Mouse (Mus musculus): Measurements from ENCODE around the gene Zfp94. TPM values are rescaled to one million over a fixed set of nuclear protein-coding genes. Genes with fewer than 3 reads are reported as not detected.
"Not testable (repeated sequence)": the region's sequence is repeated elsewhere in the genome, so short reads cannot be mapped to it uniquely, and the experiment has no call there.

Gene Zfp94
- total RNA-seq, 2 experiments from 2014 or later = 3.1 to 4.0 TPM

DNA sequence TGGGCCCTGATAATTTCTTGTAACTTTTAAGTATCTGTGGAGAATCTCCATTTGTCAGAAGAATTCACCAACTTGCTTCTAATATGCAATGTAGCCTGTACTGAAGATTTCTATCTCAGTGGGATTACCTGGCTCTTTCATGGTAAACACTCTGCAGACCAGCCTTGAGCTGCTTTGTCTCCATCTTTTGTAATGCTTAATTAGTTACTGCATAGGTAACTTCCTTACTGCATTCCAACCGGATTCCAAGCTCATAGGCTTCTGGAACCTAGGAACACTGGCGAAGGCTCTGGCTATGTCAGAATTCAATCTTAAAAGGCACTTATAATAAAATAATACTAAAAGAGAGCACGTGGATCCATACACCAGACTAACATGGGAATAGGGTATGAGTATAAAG is 37.7 kb downstream of the Zfp94 start:
- DNase-seq = not testable (repeated sequence)

DNA sequence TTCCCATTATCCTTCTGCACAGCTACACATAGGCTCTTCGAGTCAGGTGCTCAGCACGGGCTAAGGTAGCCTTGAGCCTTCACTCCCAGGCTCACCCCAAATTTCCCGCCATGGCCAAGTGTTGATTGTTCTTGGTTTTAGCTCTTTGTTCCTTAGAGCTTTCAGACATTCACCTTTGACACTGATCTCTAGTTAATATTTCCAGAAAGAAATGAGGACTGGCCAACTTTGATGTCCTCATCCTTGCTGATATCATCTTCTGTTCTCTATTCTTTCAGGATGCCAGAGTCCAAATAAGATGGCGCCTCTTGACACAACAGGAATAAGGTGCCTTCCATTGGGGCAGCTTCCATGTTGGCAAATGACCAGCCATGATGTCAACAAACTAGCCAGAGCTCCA is 42.0 kb downstream of the Zfp94 start:
- no peak for DNase-seq

DNA sequence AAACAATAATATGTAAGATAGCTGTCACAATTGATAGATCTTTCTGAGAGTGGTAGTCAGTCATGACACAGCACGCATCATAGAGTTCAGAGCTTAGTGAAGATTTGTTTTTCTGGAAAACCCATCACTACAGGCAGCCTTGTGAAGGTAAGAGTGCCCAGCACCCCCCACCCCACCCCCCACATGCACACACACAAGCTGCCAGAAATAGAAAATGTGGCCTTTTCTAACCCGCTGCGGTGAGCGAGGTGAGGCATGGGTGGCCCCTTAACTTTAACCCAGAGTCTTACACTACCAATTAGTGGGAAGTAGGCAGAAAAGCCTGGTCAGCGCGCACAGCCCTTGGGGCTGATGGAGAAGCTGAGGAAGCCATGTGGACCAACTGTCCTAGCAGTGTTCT is 45.3 kb downstream of the Zfp94 start:
- DNase-seq = no peak

DNA sequence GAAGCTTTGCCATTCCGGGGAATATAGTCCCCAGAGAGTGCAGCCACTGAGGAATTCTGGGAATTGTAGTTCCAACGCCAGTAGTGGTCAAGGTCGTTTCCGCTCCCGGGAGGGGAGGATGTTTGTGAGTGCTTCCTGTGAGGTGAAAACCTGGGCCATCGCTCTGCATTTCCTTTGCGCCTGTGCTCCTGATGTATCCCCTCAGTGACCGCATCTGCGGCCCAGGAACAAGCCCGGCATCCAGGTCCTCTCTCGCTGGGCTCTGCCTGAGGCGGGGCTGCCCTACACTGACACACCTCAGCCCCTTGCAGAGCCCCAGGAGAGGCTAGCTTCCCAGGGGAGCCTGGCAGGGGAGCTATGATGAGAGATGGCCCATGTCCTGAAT is 46.2 kb downstream of the Zfp94 start, which contains the start of gene Zfp93:
Gene Zfp93 (plus strand): TSS at position 133 of the 385 bp plus-strand sequence.
- peak; percentile 82 to 84 for DNase-seq

DNA sequence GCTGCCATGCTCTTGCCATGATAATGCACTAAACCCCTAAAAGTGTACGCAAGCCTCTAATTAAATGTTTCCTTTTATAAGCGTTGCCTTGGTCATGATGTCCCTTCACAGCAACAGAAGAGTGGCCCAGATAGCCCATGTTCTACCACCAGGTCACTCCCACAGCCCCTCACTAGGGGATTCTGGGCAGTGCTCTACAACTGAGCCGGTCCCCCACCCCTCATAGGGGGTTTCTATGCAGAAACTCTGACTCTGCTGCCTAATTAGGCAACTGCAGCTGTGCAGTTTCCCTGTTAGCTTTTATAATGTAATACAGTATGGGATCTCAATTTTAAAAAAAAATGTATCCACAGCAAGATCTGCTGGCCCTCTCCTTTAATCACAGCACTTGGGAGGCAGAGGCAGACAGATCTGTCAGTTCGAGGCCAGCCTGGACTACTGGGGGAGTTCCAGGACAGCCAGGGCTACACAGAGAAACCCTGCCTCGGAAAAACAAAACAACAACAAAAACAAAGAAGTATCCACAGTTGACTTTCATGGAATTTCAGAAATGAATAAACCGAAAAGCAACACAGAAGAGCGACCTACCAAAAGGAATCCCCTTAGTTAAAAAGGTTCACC is 46.7 kb downstream of the Zfp94 start:
- DNase-seq = no peak

DNA sequence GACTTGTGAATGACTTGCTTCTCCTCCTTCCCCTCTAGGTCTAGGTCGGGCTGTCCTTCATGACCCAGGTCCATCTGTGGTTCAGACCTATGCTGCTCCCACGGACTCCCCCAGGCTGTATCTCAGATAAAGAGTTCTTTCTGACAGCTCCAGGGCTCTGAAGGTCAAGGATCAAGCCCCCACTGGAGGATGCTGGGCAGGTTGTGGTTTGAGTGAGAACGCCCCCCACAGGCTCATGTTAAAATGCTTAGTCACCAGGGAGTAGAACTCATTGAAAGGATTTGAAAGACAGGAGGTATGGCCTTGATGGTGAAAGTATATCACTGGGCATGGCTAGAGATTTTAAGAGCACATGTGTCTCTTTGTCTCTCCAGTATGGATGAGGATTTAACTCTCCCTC is 47.2 kb downstream of the Zfp94 start:
- no peak for DNase-seq

DNA sequence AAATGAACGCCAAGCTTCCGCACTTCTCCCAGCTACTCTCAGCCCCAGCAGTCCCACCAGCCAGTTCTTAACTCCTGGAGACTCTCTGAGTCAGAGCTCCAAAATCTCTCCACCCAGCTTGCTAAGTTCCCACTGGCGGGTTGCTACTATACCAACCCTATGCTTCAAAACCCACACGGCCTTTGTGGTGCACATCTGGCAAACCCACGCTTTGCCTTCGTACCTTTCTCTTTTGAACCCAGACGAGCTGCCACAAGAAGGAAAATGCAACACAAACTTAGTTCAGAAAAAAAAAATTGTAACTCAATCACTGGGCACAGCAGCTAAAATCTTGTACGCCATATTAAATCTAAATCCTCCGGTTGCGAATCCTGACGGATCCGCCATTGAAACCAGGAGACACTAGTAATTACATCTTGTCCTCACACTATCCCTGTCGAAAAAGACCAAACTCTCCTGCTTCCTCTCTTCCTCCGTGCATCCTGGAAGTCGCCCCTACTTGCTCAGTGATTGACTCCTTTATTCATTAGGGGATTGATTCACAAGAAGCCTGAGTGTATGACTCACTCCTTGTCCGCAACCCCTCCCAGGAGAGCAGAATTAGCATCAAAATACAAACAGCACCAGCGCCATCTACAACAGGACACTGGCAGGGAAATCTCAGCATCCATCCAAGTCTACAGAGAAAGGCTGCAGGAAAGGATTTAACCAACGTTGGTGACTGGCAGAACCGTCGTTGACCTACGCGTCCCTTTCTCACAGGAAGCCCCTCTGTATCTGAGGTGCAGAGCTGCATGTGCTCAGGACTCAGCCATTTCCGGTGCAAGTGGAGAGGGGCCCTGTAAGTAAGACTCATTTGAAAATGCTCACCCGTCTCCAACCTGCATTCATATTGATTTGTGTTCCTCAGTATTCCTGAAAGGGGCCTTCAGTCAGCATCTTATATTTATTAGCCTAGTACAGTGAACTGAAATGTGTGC is 48.0 kb downstream of the Zfp94 start:
- no peak for DNase-seq

DNA sequence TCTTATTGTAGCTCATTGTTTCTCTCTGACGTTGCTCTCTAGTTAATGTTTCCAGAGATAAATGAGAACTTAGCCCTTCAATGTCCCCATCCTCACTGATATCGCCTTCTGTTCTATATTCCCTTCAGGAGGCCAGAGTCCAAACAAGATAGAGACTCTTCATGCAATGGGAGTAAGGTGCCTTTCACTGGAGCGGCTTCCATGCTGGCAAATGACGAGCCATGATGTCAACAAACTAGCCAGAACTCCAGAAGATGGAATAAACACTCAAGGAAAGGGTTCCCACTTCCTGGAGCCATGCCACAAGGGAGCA is 56.5 kb downstream of the Zfp94 start:
- no peak for DNase-seq

DNA sequence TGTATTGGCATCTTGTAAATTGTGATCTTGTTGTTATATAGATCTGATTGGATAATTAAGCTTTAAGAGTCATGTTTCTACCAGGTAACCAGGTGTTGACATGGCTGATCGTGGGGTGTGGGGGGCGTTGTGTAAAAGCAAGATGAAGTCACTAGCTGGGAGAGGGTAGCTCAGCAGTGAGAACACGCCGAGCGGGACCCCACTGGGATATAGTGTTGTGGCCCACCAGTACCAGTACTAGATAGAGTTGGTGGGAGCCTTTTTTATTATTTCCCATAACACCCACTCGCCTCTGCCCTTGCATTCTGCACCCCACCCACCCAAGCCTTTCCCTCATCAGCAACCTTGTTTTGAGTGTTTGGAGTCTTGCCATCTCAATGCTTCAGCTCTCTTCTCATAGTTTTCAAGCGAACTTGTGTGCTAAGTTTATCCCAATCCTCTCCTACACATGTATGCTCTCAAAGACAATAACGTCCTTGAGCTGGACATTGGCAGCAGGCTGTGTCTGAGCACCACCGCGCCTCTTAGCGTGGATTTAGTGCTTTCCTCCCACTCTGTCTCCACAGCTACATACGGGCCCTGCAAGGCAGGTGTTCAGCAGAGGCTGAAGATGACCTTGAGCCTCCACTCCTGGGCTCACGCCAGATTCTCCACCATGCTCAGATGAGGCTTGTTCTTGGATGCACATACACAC is 57.0 kb downstream of the Zfp94 start:
- no peak for DNase-seq

DNA sequence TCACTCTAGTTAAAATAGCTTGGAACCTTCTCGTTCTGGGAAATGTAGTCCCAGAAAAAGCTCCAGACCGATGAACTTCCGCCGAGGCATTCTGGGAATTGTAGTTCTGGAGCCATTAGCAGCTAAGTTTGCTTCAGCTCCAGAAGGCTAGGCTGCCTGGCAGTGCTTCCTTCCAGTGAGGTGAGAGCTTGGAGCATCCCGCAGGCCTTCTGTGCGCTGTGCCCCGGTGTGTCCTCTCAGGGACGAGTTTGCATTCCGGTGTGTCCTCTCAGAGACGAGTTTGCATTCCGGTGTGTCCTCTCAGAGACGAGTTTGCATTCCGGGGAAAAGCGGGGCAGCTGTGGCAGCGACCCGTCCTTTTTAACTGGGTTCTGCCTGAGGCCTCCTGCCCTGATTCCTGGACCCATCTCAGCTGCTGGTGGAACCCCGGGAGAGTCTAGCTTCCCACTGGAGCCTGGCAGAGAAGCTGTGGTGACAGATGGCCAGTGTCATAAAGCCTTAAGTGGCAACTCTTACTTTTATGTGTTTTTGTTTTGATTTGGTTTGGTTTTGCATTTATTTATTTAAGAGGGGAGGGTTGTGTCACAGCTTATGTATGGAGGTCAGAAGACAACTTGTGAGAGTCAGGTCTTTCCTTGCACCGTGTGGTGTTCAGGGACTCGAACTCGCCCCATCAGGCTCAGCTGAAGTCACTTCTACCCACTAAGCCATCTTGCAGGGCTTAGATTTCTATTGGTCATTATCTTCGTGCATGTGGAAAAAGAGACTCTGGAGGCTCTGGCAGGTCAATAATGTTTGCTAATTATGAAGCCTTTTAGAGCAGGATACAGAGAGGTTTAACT is 61.6 kb downstream of the Zfp94 start, which contains the start of gene Zfp108:
Gene Zfp108 (plus strand): TSS at position 162 of the 842 bp plus-strand sequence.
- DNase-seq = peak; percentile 83 to 88

DNA sequence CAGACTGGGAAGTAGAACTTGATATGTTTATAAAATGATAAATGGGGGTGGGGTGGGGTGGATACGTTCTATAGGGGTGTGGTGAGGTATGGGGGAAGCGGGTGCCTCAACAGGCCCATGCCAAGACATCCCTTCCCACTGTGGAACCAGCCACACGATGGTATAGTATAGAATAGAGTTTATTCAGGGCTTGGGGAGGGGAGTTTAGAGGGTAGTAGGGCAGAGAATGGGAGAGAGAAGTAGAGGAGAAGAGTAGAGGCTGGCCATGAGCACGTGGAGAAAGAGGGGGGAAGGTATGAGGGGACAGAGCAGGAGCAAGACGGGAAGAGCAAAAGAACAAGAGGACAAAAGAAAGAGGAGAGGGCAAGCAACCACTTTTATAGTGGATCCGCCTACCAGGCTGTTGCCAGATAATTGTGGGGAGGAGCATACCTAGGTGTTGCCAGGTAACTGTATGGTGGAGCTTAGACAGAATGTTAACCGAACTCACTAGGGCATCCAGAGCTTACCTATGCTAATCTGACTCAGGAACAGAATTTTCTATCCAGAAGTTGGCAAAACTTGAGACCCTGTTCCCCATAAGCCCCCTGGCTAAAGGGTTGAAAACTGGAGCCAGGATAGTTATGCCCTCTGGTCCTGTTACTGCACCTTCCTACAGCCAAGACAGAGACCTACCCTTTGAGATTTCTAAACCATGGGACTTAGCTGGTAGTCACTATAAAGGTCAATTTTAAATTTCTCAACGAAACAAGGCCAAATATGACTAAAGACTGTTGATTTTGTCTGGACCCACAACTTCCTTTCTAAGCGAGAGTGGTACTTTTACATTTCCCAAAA is 62.5 kb downstream of the Zfp94 start:
- DNase-seq = no peak

Small RNA genes within 50 kb of the gene (microRNA-seq; reads per million reads assigned to microRNA genes)
- gene Gm27592 = not detected

Other genes starting within 250 kb of the Zfp94 start
- 10 to 100 TPM; 23.3 to 26.3 TPM for gene Zfp180, start 234.7 kb downstream of the Zfp94 start, total RNA-seq (2021)
- gene Zfp112, start 204.4 kb downstream of the Zfp94 start, total RNA-seq (2021) = 1 to 10 TPM; 2.8 to 3.4 TPM
- 1 to 10 TPM; 8.8 TPM for gene Zfp235, start 182.5 kb downstream of the Zfp94 start, total RNA-seq (2021)
- under 1 TPM; 0.20 to 0.70 TPM for gene Zfp114, start 141.6 kb downstream of the Zfp94 start, total RNA-seq (2021)
- gene Zfp111, start 105.2 kb downstream of the Zfp94 start, total RNA-seq (2021) = 1 to 10 TPM; 8.1 to 9.9 TPM
- 1 to 10 TPM; 3.4 to 3.8 TPM for gene Zfp109, start 79.1 kb downstream of the Zfp94 start, total RNA-seq (2021)
- gene Zfp108, start 61.9 kb downstream of the Zfp94 start, total RNA-seq (2021) = 1 to 10 TPM; 2.0 to 2.1 TPM
- 1 to 10 TPM; 4.7 to 5.2 TPM for gene Zfp93, start 46.2 kb downstream of the Zfp94 start, total RNA-seq (2021)
- gene Zfp61, start 15.4 kb downstream of the Zfp94 start, total RNA-seq (2021) = 10 to 100 TPM in 1 of 2 experiments, 1 to 10 TPM in 1; 8.8 to 10.3 TPM
- under 1 TPM; 0.36 to 0.56 TPM for gene Tescl, start 17.3 kb upstream of the Zfp94 start, total RNA-seq (2021)
- not detected for gene Lypd5, start 32.5 kb upstream of the Zfp94 start, total RNA-seq (2021)
- gene Kcnn4, start 53.6 kb upstream of the Zfp94 start, total RNA-seq (2021) = 1 to 10 TPM in 1 of 2 experiments, under 1 TPM in 1; 0.79 to 1.3 TPM
- gene Smg9, start 83.0 kb upstream of the Zfp94 start, total RNA-seq (2021) = 10 to 100 TPM; 17.8 to 21.1 TPM
- gene Irgc1, start 135.6 kb upstream of the Zfp94 start, total RNA-seq (2021) = not detected
- gene Plaur, start 145.8 kb upstream of the Zfp94 start, total RNA-seq (2021) = 1 to 10 TPM; 7.9 to 9.8 TPM
- 1 to 10 TPM; 2.8 to 3.6 TPM for gene Cadm4, start 165.4 kb upstream of the Zfp94 start, total RNA-seq (2021)
- 1 to 10 TPM; 6.0 to 6.8 TPM for gene Zfp428, start 190.3 kb upstream of the Zfp94 start, total RNA-seq (2021)
- not detected for gene AC161166.1, start 195.8 kb upstream of the Zfp94 start, total RNA-seq (2021)
- gene Irgq, start 214.0 kb upstream of the Zfp94 start, total RNA-seq (2021) = 10 to 100 TPM; 20.4 to 24.1 TPM
- not detected for gene Pinlyp, start 229.5 kb upstream of the Zfp94 start, total RNA-seq (2021)
- gene Xrcc1, start 229.6 kb upstream of the Zfp94 start, total RNA-seq (2021) = 10 to 100 TPM; 37.6 to 41.3 TPM

All from adrenal gland, postnatal 36 days (tissue).